Mouse (Mus musculus) cerebellum, adult (tissue): ENCODE data around the gene Zfp277.

Experiments used
- ATAC-seq: cut with Nextera tagmentation; 2 replicates; pipeline ENCODE4 v1.9.2; 2017; ENCODE audit warnings: mild to moderate bottlenecking, moderate library complexity, mixed read lengths; ENCODE audit not compliant: insufficient number of reproducible peaks, low FRiP score, low TSS enrichment

The Zfp277 gene

DNA sequence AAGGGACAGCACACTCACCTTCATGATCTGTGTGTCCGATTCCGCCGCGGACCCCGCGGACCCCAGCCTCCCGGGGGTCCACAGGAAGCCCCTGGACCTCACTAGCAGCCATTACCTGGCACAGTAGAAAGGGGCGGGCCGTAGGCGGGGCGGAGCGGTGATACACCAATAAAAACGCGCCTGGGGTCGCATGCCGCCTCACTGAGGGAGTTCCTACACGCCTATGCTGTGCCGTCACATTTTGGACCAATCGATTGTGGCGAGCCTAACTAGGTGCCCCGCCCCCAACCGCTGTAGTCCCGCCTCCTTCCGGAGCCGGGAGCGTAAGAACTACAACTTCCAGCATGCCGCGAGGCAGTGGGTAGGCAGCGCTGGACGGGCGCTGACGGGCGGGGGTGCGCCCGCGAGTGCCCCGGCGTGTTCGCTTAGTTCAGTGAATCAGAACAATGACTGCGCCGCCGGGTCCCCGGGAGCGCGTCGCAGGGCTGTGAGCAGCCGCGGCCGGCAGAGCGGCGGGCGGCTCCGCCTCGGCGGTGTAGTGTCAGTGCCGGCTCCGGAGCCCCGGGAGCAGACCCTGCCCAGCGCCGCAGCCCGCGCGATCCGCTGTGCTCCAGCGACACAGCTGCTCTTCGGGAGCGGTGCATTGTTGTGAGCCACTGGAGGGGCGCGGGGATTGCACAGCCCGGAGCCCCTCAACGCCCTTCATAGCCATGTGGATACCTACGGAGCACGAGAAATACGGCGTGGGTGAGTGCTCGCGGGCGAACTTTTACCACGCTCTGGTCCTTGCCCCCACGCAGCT, at the start of gene Zfp277, which contains the start of gene Dock4:
TSS of gene Zfp277 (minus strand) at position 255 of the 802 bp plus-strand sequence.
TSS of gene Dock4 (plus strand) at position 305 of the 802 bp plus-strand sequence.
- ATAC-seq, result peak; percentile 93

DNA sequence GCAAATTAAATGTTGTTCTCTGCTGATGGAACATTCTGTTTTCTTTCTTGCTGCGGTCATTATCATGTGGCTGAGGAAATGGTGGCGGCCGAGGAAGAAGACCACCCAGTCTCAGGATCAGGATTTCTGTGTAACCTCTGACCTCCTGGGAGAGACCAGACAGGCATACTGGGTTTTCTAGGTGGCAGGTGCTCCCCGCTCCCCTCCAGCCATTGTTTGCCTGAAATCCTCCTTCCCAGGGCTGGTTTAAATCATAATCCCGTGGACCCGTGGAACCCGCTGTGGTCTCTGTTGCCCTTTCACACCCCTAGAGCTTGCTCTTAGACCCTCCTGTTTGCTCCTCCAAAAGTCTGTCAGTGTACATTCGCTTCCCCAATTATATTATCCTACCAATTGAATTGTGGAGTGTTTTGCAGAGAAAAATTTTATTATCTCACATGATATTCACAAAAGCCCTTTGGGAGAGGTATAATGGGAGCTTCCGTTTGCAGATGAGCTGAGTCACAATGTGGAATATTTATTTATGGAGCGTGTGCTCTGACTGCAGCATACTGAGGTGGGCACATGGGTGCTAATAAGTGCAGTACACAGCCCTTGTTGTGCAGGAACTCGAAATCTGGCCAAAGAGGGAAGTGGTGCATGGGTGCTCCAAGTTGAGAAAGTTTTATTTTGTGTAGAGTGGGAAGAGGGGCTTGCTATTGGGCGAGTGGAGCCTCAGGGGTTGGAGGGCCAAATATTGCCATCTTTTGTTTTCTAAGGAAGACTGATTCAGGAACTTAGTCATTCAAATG, 40.5 kb upstream of the Zfp277 start:
- ATAC-seq, result no peak

DNA sequence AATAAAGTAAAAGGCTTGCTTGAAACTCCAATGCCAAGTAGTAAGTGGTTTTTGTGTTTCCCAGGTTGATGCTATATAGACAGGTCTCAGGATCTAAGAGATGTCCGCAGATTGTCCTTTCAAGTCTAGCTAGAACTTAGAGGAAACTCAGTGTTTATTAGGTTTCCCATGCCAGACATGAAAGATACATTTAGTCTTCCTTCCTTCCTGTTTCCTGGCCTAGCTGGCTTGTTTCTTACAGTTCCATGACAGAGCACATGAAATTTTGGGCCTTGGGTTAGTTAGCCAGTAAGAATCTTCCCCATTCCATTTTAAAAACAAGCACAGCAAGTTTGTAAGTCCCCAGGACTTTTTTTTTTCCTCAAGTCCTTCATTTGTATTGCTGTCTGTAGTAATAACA, 39.5 kb upstream of the Zfp277 start:
- no peak for ATAC-seq

DNA sequence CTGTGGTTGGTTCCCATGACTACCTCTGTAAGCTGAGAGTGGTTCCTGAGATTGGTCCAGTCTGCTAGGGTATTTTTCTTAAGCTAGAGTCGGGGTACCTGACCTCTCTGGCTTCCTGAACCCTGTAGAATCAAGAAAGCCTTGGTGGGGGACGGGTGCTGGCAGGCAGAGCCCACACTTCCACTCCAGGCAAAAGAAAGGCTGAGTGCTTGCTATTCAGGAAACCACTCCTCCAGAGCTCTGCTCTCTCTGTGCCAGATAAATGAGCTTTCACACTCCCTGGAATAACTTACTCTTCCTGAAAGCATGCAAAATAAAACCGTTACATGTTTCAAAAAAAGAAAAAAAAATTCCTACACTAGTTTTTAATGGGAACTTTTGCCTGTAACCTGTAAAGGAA, 38.5 kb upstream of the Zfp277 start:
- ATAC-seq, result 0 out of 2 replicates have a peak, but pooled peaks have one; percentile 61

DNA sequence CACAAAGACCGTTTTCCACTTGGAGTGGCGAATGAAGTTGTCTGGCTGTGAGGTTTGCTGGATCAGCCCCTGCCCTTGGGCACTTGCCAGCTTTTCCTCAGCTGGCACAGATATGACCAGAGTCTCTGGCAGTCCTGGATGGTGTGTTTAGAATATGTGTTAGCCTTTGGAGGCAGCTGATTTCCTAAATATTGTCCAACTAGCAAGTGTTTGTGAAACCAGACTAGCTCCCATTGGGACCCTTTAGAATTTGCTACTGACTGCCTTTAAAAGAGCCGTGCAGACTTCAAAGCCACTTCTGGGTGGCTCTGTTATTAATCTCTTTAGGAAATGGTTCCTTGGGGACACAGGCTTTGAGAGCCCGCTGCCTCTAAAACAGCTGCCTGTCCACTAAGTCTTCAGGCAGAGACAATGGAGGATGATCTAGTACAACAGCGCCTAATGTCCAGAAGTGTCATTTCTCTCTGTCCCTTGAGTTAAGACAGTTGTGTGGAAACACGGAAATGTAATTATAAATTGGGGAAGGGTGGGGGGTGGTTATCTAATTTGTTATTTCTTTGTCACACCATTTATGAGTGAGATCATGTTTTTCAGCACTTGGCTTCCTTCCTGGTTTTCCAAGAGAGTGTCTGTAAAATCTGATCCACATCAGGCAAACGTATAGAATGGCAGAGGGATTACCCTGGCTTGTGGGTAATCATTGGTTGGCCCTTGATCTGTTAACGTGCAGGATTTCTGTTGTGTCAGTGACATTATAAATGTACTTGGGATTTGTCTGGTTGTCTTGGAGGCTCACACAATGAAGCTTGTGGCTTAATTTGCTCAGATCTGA, 32.1 kb upstream of the Zfp277 start:
- no peak for ATAC-seq

- ATAC-seq, result no peak
These were observed 28.0 kb upstream of the Zfp277 start for GRCm38 (mm10) chr12:40473709-40474108.

- no peak for ATAC-seq
These were observed 26.1 kb upstream of the Zfp277 start for GRCm38 (mm10) chr12:40471649-40472399.

GRCm38 (mm10) chr12:40469009-40469408, 23.3 kb upstream of the Zfp277 start:
- no peak for ATAC-seq

DNA sequence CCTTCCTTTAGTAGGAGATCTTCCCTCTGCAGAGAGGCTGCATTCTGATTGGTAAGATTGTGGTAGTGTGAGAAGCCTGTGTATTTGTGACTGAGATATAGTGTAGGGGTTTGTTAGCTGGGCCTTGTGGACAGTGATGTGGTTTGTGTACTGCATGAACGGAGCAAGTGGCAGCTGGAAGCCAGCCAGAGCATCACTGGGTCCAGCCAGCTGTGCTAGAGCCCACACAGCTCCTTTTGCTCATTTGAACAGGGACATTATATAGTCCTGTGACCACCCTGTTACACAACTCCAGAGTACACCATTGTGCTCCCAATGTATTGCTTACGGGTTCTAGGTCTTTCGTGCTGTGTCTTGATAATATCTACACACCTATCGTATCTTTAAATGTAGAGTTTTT, 22.5 kb upstream of the Zfp277 start:
- ATAC-seq, result no peak

GRCm38 (mm10) chr12:40464282-40464681, 18.6 kb upstream of the Zfp277 start:
- peak; percentile 97 for ATAC-seq

- no peak for ATAC-seq
These were observed 18.1 kb upstream of the Zfp277 start for GRCm38 (mm10) chr12:40463828-40464227.

DNA sequence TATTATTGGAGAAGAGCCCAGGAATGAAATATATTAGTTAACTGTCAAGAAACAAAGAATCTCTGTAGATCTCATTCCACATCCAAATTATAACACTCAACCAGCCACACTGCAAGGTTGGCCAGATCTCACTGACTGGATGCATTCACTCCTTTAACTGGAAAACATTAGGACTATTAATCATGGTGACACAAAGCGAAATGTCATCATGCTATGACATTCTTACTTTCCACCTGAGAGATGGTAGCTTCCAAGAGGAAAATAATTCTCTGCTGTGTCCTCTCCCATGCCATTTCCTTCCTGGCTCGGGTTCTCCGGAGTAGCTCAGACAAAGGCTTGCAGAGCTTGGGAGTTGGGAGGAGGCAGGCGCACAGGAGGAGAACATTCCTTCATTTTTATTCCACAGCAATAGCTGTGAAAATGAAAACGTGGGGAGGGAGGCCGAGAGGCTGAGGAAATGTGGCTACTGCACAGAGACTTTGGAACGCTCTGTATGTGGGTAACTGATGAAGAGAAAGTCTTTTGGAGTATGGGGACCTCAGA, 17.1 kb upstream of the Zfp277 start:
- no peak for ATAC-seq

DNA sequence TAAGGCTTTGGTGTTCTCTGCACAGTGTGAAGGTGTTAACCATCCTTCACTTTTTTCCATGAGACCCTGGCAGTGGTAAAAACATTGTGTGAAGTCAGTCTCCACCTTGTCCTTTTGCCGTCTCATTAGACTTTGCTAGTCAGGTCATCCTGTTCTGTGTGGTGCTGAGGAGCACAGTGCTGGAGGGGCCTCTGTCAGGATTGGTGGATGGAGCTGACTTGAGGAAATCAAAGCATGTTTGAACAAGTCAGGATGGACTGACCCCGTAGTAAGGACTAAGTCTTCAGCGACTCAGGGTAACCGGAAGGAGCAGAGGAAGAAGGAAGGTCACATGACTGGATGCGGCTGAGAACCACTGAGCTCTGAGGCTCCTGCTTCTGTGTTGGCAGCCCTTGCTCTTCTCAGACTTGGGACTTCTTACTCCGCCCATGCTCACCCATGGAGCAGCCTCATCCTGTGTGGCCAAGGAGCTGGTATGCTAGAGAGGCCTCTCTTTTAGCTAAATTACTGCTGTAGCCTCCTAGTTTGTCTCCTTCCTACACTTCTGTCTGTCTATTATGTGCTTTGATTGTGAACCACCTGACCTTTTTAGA, 14.1 kb upstream of the Zfp277 start:
- no peak for ATAC-seq

- no peak for ATAC-seq
These were observed 13.3 kb upstream of the Zfp277 start for GRCm38 (mm10) chr12:40458977-40459376.

- ATAC-seq, result peak; percentile 91
These were observed 10.8 kb upstream of the Zfp277 start for GRCm38 (mm10) chr12:40456517-40456916.

DNA sequence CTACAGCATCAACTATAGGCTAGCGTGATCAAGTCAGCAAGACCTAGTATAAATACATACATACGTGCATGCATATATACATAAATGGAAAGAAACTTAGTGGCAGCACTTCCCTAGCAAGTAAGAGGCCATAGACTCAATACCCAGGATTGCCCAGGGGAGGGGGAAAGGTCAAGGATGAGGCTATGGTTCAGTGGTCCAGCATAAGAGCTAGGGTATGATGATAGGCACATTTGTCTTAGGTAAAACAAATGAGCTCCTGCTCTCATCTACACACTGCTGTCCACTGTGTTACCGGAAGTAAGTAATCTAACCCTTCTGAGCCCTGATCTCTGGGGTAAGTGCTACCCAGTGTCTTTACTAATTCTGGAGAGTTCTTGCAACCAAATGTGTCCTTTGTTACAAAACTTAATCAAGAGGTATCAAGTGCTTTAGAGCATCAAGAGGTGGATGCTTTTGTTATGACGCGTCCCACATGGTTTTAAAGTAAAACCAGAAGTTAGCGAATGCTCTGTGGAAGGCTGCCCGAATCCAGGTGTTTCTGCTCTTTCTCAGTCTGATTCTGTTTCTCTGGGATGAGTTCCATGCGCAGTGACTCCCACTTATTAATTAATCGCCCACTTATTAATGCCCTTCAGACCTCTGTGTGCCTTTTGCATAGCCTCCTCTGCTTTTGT, 3.6 kb upstream of the Zfp277 start:
- no peak for ATAC-seq

- ATAC-seq, result no peak
These were observed 2.1 kb upstream of the Zfp277 start for GRCm38 (mm10) chr12:40447561-40448355.
